Mouse (Mus musculus): ENCODE results near the gene Olfr1099. TPM values are rescaled to one million over a fixed set of nuclear protein-coding genes. Genes with fewer than 3 reads are reported as not detected.

Olfr1099 gene
- polyA plus RNA-seq (2015; fragmentation: Nextera tagmentation; extraction: Ambion mirVana), result not detected in 2 replicates

DNA sequence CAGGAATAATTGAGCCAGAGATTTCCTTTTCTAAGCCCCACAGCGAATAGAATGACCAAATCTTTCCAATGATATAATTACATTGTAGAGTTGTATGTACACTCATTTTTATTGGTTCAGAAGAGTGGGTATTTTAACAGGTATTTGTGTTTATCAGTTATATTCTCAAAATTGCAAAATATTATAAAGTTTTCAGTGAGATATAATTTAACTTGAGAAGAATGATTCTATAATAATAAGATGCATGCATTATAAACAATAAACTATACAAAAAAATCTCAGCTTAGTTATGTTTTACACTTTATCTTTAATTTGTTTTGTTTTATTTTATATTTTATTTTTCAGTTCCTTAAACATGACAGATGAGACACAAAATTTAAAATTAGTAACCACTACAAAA, at the start of gene Olfr1099:
TSS of gene Olfr1099 (minus strand) at position 101 of the 400 bp plus-strand sequence.
- H3K4me2 ChIP-seq, result no peak within 1 kb of the TSS
- H3K27me3 ChIP-seq (replicated peaks), result no peaks in the 10 kb centered on the region
- H3K36me3 ChIP-seq, result no peaks in the 10 kb centered on the region
- no peaks in the 10 kb centered on the region for H3K9me3 ChIP-seq
- H3K4me1 ChIP-seq, result no peaks in the 10 kb centered on the region
- H3K9ac ChIP-seq, result no peak within 1 kb of the TSS
- WGBS, result 63% methylated on average over 1 of the region's 1 CpGs
- no peak within 1 kb of the TSS for H3K27ac ChIP-seq (replicated peaks)
- no peak for ATAC-seq (ENCODE audit: extremely low read depth, insufficient number of reproducible peaks, low FRiP score, low TSS enrichment)
- H3K4me3 ChIP-seq, result no peak within 1 kb of the TSS

DNA sequence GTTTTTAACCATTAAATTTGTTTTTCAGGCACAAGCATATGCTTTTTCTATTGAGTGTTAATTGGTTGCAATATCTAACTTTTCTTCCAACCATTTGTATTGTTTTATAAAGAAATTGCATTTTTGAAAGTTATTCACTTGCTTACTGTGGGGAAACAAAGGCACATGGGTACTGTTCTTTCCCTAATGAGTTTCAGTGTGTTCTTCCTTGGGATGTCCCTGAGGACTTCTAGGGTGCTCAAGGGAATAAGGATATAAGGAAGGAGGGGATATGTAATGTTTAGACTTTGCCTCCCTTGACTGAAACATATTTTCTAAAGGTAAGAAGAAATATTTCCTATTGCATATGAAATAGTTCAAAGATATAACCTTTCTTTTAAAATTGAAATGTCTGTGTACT, 37.6 kb upstream of the Olfr1099 start, which contains the start of gene Olfr1102:
TSS of gene Olfr1102 (plus strand) at position 301 of the 400 bp plus-strand sequence.
- Histone ChIP-seq H3K4me2 (no peak within 1 kb of the TSS), H3K27me3 (replicated peaks) (no peaks in the 10 kb centered on the region), H3K4me1 (no peaks in the 10 kb centered on the region), H3K9me3 (peaks cover 2% of the 10 kb centered on the region; the same call in 1 of the 2 replicates), H3K36me3 (no peaks in the 10 kb centered on the region), H3K4me3 (no peak within 1 kb of the TSS), H3K27ac (replicated peaks) (no peak within 1 kb of the TSS), H3K9ac (no peak within 1 kb of the TSS)
- ATAC-seq (ENCODE audit: extremely low read depth, insufficient number of reproducible peaks, low FRiP score, low TSS enrichment), result no peak

- no peaks in the 10 kb centered on the region for H3K4me1 ChIP-seq
- peaks cover 2% of the 10 kb centered on the region; the same call in 1 of the 2 replicates for H3K9me3 ChIP-seq
- H3K27ac ChIP-seq (replicated peaks), result no peak within 1 kb of the TSS
- H3K4me2 ChIP-seq, result no peak within 1 kb of the TSS
- H3K27me3 ChIP-seq (replicated peaks), result no peaks in the 10 kb centered on the region
- ATAC-seq (ENCODE audit: extremely low read depth, insufficient number of reproducible peaks, low FRiP score, low TSS enrichment), result no peak
- WGBS, result 68% methylated on average over 3 of the region's 3 CpGs
- no peak within 1 kb of the TSS for H3K9ac ChIP-seq
- H3K36me3 ChIP-seq, result no peaks in the 10 kb centered on the region
- H3K4me3 ChIP-seq, result no peak within 1 kb of the TSS
Observed at GRCm38 (mm10) chr2:86991121-86991520, 30.6 kb upstream of the Olfr1099 start, which contains the start of gene Olfr1101. Gene Olfr1101, minus strand, starts transcription at chr2:86991221.

GRCm38 (mm10) chr2:86979854-86980253, 19.4 kb upstream of the Olfr1099 start, which contains the start of gene Olfr1100:
Gene Olfr1100, minus strand, starts transcription at chr2:86979954.
- Histone ChIP-seq H3K9ac (no peak within 1 kb of the TSS), H3K9me3 (no peaks in the 10 kb centered on the region), H3K27ac (replicated peaks) (no peak within 1 kb of the TSS), H3K36me3 (no peaks in the 10 kb centered on the region), H3K4me1 (no peaks in the 10 kb centered on the region), H3K4me3 (no peak within 1 kb of the TSS), H3K27me3 (replicated peaks) (no peaks in the 10 kb centered on the region), H3K4me2 (no peak within 1 kb of the TSS)
- no peak for ATAC-seq (ENCODE audit: extremely low read depth, insufficient number of reproducible peaks, low FRiP score, low TSS enrichment)
- WGBS, result 70% methylated on average over 3 of the region's 3 CpGs

GRCm38 (mm10) chr2:86926557-86926956, 33.9 kb downstream of the Olfr1099 start:
- no peaks in the 10 kb centered on the region for H3K36me3 ChIP-seq
- H3K4me3 ChIP-seq, result no peak overlapping the region

DNA sequence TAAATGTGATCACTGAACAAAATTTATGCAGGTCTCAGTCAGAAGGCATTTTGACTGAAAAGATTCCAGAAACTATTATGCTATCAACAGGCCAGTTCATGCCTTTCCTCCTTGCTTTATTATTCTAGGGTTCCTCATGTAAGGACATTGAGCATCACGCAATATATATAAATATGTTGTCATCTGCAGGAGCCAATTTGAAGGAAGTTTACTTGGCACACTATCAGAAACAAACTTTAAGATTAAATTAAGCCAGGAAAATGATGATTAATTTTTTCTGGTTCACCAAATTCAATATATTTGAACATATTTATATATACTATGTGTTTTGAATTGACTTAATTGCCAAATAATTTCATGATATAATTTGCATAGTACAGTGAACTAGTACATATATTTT, 36.0 kb downstream of the Olfr1099 start, which contains the start of gene Olfr1098:
TSS of gene Olfr1098 (minus strand) at position 101 of the 400 bp plus-strand sequence.
- no peak within 1 kb of the TSS for H3K4me2 ChIP-seq
- no peaks in the 10 kb centered on the region for H3K27me3 ChIP-seq (replicated peaks)
- H3K36me3 ChIP-seq, result no peaks in the 10 kb centered on the region
- no peak within 1 kb of the TSS for H3K9ac ChIP-seq
- WGBS, result 88% methylated on average over 1 of the region's 1 CpGs
- H3K27ac ChIP-seq (replicated peaks), result no peak within 1 kb of the TSS
- no peaks in the 10 kb centered on the region for H3K4me1 ChIP-seq
- ATAC-seq (ENCODE audit: extremely low read depth, insufficient number of reproducible peaks, low FRiP score, low TSS enrichment), result no peak
- no peaks in the 10 kb centered on the region for H3K9me3 ChIP-seq
- no peak within 1 kb of the TSS for H3K4me3 ChIP-seq

More at GRCm38 (mm10) chr2:86926557-86926956, 33.9 kb downstream of the Olfr1099 start:
- Histone ChIP-seq H3K4me2 (no peak overlapping the region), H3K4me1 (no peaks in the 10 kb centered on the region), H3K27me3 (replicated peaks) (no peaks in the 10 kb centered on the region), H3K9me3 (no peaks in the 10 kb centered on the region), H3K9ac (no peak overlapping the region), H3K27ac (replicated peaks) (no peak overlapping the region)
- no peak for ATAC-seq (ENCODE audit: extremely low read depth, insufficient number of reproducible peaks, low FRiP score, low TSS enrichment)

DNA sequence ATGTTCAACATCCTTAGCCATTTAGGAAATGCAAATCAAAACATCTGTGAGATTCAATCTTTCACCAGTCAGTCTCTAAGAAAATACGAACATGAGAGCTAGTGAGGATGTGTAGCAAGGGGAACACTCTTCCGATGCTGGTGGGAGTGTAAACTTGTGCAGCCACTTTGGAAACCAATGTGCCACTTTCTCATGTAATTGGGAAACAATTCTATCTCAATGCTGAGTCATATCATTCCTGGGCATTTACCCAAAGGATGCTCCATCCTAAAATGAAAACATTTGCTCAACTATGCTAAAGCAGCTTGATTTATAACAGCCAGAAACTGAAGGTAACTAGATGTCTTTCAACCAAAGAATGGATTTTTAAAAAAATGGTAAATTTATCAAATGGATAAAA, 54.8 kb downstream of the Olfr1099 start:
- no peak for ATAC-seq (ENCODE audit: extremely low read depth, insufficient number of reproducible peaks, low FRiP score, low TSS enrichment)
- no peaks in the 10 kb centered on the region for H3K9me3 ChIP-seq
- H3K27me3 ChIP-seq (replicated peaks), result no peaks in the 10 kb centered on the region
- H3K4me3 ChIP-seq, result no peak overlapping the region
- no peaks in the 10 kb centered on the region for H3K4me1 ChIP-seq
- no peak overlapping the region for H3K4me2 ChIP-seq
- WGBS, result 75% methylated on average over 2 of the region's 2 CpGs
- no peak overlapping the region for H3K27ac ChIP-seq (replicated peaks)
- H3K36me3 ChIP-seq, result no peaks in the 10 kb centered on the region
- H3K9ac ChIP-seq, result no peak overlapping the region

Other genes with a start within 250 kb of the Olfr1099 start
- not detected in 2 replicates for gene Olfr1089, start 227.0 kb downstream of the Olfr1099 start, polyA plus RNA-seq (2015; fragmentation: Nextera tagmentation; extraction: Ambion mirVana)
- gene Olfr1090, start 201.7 kb downstream of the Olfr1099 start, polyA plus RNA-seq (2015; fragmentation: Nextera tagmentation; extraction: Ambion mirVana), result not detected in 2 replicates
- not detected in 2 replicates for gene Olfr1093, start 178.2 kb downstream of the Olfr1099 start, polyA plus RNA-seq (2015; fragmentation: Nextera tagmentation; extraction: Ambion mirVana)
- not detected in 2 replicates for gene Olfr141, start 150.7 kb downstream of the Olfr1099 start, polyA plus RNA-seq (2015; fragmentation: Nextera tagmentation; extraction: Ambion mirVana)
- gene Olfr1094, start 136.0 kb downstream of the Olfr1099 start, polyA plus RNA-seq (2015; fragmentation: Nextera tagmentation; extraction: Ambion mirVana), result not detected in 2 replicates
- not detected in 2 replicates for gene Olfr1095, start 109.0 kb downstream of the Olfr1099 start, polyA plus RNA-seq (2015; fragmentation: Nextera tagmentation; extraction: Ambion mirVana)
- gene Gm13723, start 85.9 kb downstream of the Olfr1099 start, polyA plus RNA-seq (2015; fragmentation: Nextera tagmentation; extraction: Ambion mirVana), result not detected in 2 replicates
- gene Olfr1097, start 68.5 kb downstream of the Olfr1099 start, polyA plus RNA-seq (2015; fragmentation: Nextera tagmentation; extraction: Ambion mirVana), result not detected in 2 replicates
- gene Olfr1098, start 36.1 kb downstream of the Olfr1099 start, polyA plus RNA-seq (2015; fragmentation: Nextera tagmentation; extraction: Ambion mirVana), result not detected in 2 replicates
- gene Olfr1100, start 19.3 kb upstream of the Olfr1099 start, polyA plus RNA-seq (2015; fragmentation: Nextera tagmentation; extraction: Ambion mirVana), result not detected in 2 replicates
- gene Olfr1101, start 30.5 kb upstream of the Olfr1099 start, polyA plus RNA-seq (2015; fragmentation: Nextera tagmentation; extraction: Ambion mirVana), result not detected in 2 replicates
- not detected in 2 replicates for gene Olfr1102, start 37.7 kb upstream of the Olfr1099 start, polyA plus RNA-seq (2015; fragmentation: Nextera tagmentation; extraction: Ambion mirVana)
- gene Olfr1104, start 66.4 kb upstream of the Olfr1099 start, polyA plus RNA-seq (2015; fragmentation: Nextera tagmentation; extraction: Ambion mirVana), result not detected in 2 replicates
- gene Olfr1105, start 75.8 kb upstream of the Olfr1099 start, polyA plus RNA-seq (2015; fragmentation: Nextera tagmentation; extraction: Ambion mirVana), result not detected in 2 replicates
- not detected in 2 replicates for gene Olfr1106, start 91.6 kb upstream of the Olfr1099 start, polyA plus RNA-seq (2015; fragmentation: Nextera tagmentation; extraction: Ambion mirVana)
- gene Olfr1107, start 115.1 kb upstream of the Olfr1099 start, polyA plus RNA-seq (2015; fragmentation: Nextera tagmentation; extraction: Ambion mirVana), result not detected in 2 replicates
- gene Olfr1109, start 135.3 kb upstream of the Olfr1099 start, polyA plus RNA-seq (2015; fragmentation: Nextera tagmentation; extraction: Ambion mirVana), result not detected in 2 replicates
- not detected in 2 replicates for gene Olfr259, start 153.9 kb upstream of the Olfr1099 start, polyA plus RNA-seq (2015; fragmentation: Nextera tagmentation; extraction: Ambion mirVana)
- not detected in 2 replicates for gene Olfr1110, start 179.6 kb upstream of the Olfr1099 start, polyA plus RNA-seq (2015; fragmentation: Nextera tagmentation; extraction: Ambion mirVana)
- not detected in 2 replicates for gene Olfr1111, start 191.9 kb upstream of the Olfr1099 start, polyA plus RNA-seq (2015; fragmentation: Nextera tagmentation; extraction: Ambion mirVana)
- not detected in 2 replicates for gene Olfr1112, start 227.1 kb upstream of the Olfr1099 start, polyA plus RNA-seq (2015; fragmentation: Nextera tagmentation; extraction: Ambion mirVana)
- gene Olfr1113, start 248.3 kb upstream of the Olfr1099 start, polyA plus RNA-seq (2015; fragmentation: Nextera tagmentation; extraction: Ambion mirVana), result not detected in 2 replicates